Mouse (Mus musculus) neural tube, embryonic 13.5 days (tissue): Measurements from ENCODE around the gene Adam30. TPM values are rescaled to one million over a fixed set of nuclear protein-coding genes. Genes with fewer than 3 reads are reported as not detected.
A peak's percentile ranks its signal among the peaks of the same experiment; 100 is the strongest.

Source experiments
- ATAC-seq: fragments of 200-750 bp; cut with Nextera tagmentation; 2 replicates; pipeline ENCODE4 v1.8.0; 2017; ENCODE audit warnings: low read depth, mild to moderate bottlenecking, moderate TSS enrichment, moderate library complexity
- H3K27ac ChIP-seq: fragments of 300-500 bp; sonication (generic); replicated peaks from 2 replicates; pipeline ENCODE4 v1.5.1; 2015; ENCODE audit warnings: moderate library complexity, mild to moderate bottlenecking, inconsistent platforms
- H3K27me3 ChIP-seq: fragments of 300-500 bp; sonication (generic); 2 replicates; pipeline ENCODE4 v1.6.1; 2015; ENCODE audit warnings: mild to moderate bottlenecking, inconsistent platforms
- H3K36me3 ChIP-seq: fragments of 300-500 bp; sonication (generic); 2 replicates; pipeline ENCODE4 v1.6.1; 2015; ENCODE audit warnings: mild to moderate bottlenecking, inconsistent platforms
- H3K4me1 ChIP-seq: fragments of 300-500 bp; sonication (generic); replicated peaks from 2 replicates; pipeline ENCODE4 v1.6.1; 2015; ENCODE audit warnings: inconsistent platforms
- H3K4me2 ChIP-seq: fragments of 300-500 bp; sonication (generic); 2 replicates; pipeline ENCODE4 v1.6.1; 2015; ENCODE audit warnings: inconsistent platforms, mild to moderate bottlenecking, moderate library complexity
- H3K4me3 ChIP-seq: fragments of 300-500 bp; sonication (generic); 2 replicates; pipeline ENCODE4 v1.5.1; 2015; ENCODE audit warnings: mild to moderate bottlenecking, inconsistent platforms
- H3K9ac ChIP-seq: fragments of 300-500 bp; sonication (generic); 2 replicates; pipeline ENCODE4 v1.6.1; 2015; ENCODE audit warnings: moderate library complexity, mild to moderate bottlenecking, inconsistent platforms
- H3K9me3 ChIP-seq: fragments of 300-500 bp; sonication (generic); 2 replicates; pipeline ENCODE4 v1.6.1; 2016; ENCODE audit warnings: inconsistent platforms
- WGBS: fragments of 180-500 bp; shearing (Covaris S2); methylation state at CpG from one replicate; pipeline ENCODE4 v1.1.7; 2015; 5-methylcytosine and 5-hydroxymethylcytosine counted together
- polyA plus RNA-seq: library from polyadenylated mRNA; unstranded; fragments of >200 nt; fragmentation: Nextera tagmentation; extraction: Ambion mirVana; gene quantifications from 2 replicates; pipeline ENCODE4 v1.2.1, GENCODE M21; 2015

Adam30 gene
- polyA plus RNA-seq, 1 experiment from 2014 or later = not detected

DNA sequence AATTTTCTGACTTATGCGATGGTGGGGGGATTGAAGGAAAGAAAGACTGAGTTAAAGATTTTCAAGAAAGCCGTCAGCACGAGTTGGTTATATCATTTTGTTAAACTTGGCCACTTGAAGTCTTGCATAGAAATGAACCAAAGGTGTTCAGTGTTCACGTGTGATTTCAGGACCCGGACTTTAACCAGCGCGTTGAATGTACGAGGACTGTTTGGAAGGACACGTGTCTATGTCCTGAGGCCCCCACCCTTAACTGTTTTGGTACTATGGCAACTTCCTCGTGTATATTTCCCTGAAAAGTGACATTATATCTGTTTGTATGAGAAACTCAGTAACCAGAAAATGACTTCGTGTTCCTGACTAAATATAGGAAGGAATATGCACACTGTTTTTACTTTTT is 10.5 kb upstream of the Adam30 start:
- Histone ChIP-seq H3K4me2 (no peak overlapping the region), H3K9ac (no peak overlapping the region), H3K27ac (no peak overlapping the region), H3K36me3 (peaks cover 39% of the 10 kb centered on the region), H3K27me3 (no peaks in the 10 kb centered on the region), H3K9me3 (no peaks in the 10 kb centered on the region), H3K4me3 (no peak overlapping the region), H3K4me1 (no peaks in the 10 kb centered on the region)
- ATAC-seq = no peak
- WGBS = 94% methylated on average over 11 of the region's 11 CpGs

DNA sequence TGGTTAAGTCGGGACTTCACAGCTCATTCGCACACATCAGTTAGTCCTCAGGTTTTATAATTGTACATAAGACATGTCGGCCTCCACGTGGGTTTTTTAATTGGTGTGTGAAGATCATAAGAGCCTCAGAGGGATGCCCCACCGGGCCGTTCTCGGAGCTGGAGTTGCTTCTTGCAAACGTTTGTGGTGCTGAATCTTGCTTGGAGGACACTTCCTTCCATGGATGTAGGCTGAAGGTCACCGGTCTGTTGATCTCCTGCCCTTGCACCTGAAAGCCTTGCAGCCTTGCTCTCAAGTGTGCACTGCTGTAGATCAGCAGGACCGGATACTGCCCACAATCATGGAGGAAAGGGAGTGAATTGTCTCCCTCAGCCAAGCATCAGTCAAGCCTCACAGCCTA is 9.4 kb upstream of the Adam30 start:
- Histone ChIP-seq H3K4me3 (no peak overlapping the region), H3K27me3 (no peaks in the 10 kb centered on the region), H3K4me2 (no peak overlapping the region), H3K4me1 (no peaks in the 10 kb centered on the region), H3K36me3 (peaks cover 32% of the 10 kb centered on the region), H3K9me3 (no peaks in the 10 kb centered on the region), H3K9ac (no peak overlapping the region), H3K27ac (0 out of 2 replicates have a peak overlapping the region, but pooled peaks have one; percentile 39)
- no peak for ATAC-seq
- WGBS = 79% methylated on average over 10 of the region's 10 CpGs

DNA sequence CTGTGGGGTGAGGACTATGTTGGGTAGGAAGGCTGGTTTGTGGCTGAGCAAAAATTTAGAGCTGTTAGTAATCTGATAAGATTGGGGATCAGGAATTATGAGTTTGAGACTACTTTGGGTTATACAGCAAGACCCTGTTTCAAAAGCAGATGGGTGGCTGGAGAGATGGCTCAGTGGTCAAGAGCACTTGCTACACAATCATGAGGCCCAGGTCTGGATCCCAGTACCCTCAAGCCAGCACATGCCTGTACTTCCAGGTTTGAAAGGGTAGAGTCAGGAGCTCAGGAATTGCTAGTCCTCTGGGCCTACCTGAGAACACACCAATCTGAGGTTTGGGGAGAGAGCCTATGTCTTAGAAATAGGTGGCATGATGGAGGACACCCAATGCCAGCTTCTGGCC is 7.0 kb upstream of the Adam30 start:
- H3K27ac ChIP-seq = no peak overlapping the region
- no peak overlapping the region for H3K9ac ChIP-seq
- no peaks in the 10 kb centered on the region for H3K9me3 ChIP-seq
- no peak overlapping the region for H3K4me2 ChIP-seq
- H3K27me3 ChIP-seq = no peaks in the 10 kb centered on the region
- 0 out of 2 replicates have a peak, but pooled peaks cover 7% of the 10 kb centered on the region for H3K36me3 ChIP-seq
- ATAC-seq = no peak
- no peaks in the 10 kb centered on the region for H3K4me1 ChIP-seq
- H3K4me3 ChIP-seq = no peak overlapping the region

DNA sequence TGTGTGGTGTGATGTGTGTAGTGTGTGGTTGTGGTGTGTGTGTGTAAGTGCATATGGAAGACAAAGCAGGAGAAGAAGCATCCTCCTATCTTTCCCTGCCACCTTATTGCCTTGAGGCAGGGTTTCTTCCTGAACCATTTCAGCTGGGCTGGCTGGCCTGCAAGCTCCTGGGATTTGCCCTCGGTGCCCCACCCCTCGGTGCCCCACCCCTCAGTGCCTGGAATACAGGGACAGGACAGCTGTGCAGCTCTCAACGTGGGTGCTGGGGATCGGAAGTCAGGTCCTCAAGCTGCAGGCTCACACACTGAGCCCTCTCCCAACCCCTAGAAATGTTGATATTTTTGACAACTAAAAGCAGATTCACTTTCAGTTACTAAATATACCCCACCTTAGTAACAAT is 4.3 kb upstream of the Adam30 start:
- 45% methylated on average over 4 of the region's 4 CpGs for WGBS
- ATAC-seq = no peak
- H3K27ac ChIP-seq = no peak overlapping the region
- H3K4me2 ChIP-seq = no peak overlapping the region
- no peaks in the 10 kb centered on the region for H3K9me3 ChIP-seq
- H3K9ac ChIP-seq = no peak overlapping the region
- H3K36me3 ChIP-seq = no peaks in the 10 kb centered on the region
- H3K27me3 ChIP-seq = no peaks in the 10 kb centered on the region
- H3K4me3 ChIP-seq = no peak overlapping the region
- no peaks in the 10 kb centered on the region for H3K4me1 ChIP-seq

DNA sequence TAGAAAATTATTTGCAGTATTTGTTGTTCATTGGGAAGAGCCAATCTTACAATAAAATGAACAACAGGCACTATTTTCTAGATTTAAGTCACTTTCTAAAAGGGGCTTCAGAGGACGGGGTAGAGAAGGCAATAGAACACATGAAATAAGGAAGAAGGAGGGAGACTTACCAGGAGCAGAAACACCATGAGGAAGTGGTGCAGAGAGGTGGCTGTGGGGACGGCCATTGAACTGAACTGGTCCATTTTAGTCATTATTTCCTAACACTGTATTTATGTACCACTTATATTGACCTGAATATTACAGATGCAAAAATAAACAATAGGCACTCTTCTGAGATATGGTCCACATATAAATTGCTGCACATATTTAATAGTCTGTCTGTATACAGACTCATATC is 3.4 kb upstream of the Adam30 start:
- no peak overlapping the region for H3K4me2 ChIP-seq
- ATAC-seq = no peak
- WGBS = 87% methylated on average over 2 of the region's 2 CpGs
- H3K4me3 ChIP-seq = no peak overlapping the region
- no peaks in the 10 kb centered on the region for H3K36me3 ChIP-seq
- H3K9me3 ChIP-seq = no peaks in the 10 kb centered on the region
- H3K4me1 ChIP-seq = no peaks in the 10 kb centered on the region
- no peaks in the 10 kb centered on the region for H3K27me3 ChIP-seq
- H3K9ac ChIP-seq = no peak overlapping the region
- no peak overlapping the region for H3K27ac ChIP-seq

DNA sequence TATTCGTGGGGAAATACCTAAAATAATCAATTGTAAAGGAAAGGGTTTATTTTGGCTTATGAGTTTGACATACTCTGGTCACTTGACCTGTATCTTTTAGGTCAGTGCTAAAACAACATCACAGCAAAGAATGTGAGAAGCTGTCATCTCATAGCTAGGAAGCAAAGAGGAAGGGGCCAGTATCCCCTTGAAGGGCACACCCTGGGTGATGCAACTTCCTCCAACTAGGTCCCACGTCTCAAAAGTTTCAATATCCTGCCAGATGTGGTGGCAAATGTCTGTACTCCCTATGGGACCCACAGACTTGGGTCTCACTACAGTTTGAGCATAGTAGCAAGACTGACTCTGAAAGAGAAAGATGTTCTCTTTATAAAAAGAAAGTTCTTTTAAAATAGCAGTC is 2.8 kb upstream of the Adam30 start:
- ATAC-seq = no peak
- Histone ChIP-seq H3K36me3 (no peaks in the 10 kb centered on the region), H3K27ac (no peak overlapping the region), H3K4me1 (no peaks in the 10 kb centered on the region), H3K9ac (no peak overlapping the region), H3K27me3 (no peaks in the 10 kb centered on the region), H3K4me3 (no peak overlapping the region), H3K4me2 (no peak overlapping the region), H3K9me3 (no peaks in the 10 kb centered on the region)
- 61% methylated on average over 2 of the region's 2 CpGs for WGBS

DNA sequence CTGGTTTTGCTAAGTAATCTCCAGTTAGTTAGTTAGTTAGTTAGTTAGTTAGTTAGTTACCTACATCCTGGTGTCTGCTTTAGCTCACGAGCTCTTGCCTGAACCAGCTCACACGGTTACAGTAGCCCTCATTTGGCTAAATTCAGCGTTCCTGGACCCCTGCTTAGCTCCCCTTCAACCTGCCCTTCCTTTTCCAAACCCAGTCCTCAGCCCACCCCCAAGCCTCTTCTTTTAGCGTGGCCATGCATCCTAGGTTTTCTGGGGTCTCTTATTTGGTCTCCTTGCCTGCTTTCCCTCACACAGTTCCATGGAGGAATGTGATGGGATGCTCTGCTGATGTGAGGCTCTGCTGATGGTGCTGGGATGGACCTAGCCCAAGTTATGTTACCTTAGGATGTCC is 1.8 kb upstream of the Adam30 start:
- Histone ChIP-seq H3K27ac (no peak overlapping the region), H3K9me3 (no peaks in the 10 kb centered on the region), H3K4me2 (no peak overlapping the region), H3K9ac (no peak overlapping the region), H3K27me3 (no peaks in the 10 kb centered on the region), H3K4me3 (no peak overlapping the region), H3K36me3 (no peaks in the 10 kb centered on the region), H3K4me1 (no peaks in the 10 kb centered on the region)
- WGBS = 79% methylated on average over 4 of the region's 4 CpGs
- no peak for ATAC-seq

DNA sequence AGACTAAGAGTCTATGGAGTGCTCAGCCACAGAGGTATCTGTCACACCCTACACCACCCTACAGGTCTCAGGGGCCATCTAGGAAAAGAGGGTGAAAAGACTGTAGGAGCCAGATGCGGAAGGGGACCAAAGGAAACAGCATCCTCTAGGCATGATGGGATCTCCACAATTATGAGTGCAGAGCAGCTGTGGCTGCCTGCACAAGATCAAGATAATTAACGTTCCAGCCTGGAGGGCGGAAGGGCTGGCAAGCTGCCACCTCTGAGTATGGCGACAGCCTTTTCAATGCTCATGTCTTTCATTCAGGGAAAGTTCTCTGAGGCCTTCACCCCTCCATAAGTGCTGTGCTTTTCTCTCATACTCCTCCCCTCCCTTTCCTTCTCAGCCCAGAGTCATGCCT is 1.1 kb upstream of the Adam30 start:
- H3K9ac ChIP-seq = no peak overlapping the region
- ATAC-seq = peak; percentile 27; the same call in 1 of the 2 replicates
- no peaks in the 10 kb centered on the region for H3K36me3 ChIP-seq
- no peaks in the 10 kb centered on the region for H3K9me3 ChIP-seq
- no peak overlapping the region for H3K4me3 ChIP-seq
- no peak overlapping the region for H3K27ac ChIP-seq
- WGBS = 16% methylated on average over 4 of the region's 4 CpGs
- no peak overlapping the region for H3K4me2 ChIP-seq
- H3K4me1 ChIP-seq = no peaks in the 10 kb centered on the region
- no peaks in the 10 kb centered on the region for H3K27me3 ChIP-seq

DNA sequence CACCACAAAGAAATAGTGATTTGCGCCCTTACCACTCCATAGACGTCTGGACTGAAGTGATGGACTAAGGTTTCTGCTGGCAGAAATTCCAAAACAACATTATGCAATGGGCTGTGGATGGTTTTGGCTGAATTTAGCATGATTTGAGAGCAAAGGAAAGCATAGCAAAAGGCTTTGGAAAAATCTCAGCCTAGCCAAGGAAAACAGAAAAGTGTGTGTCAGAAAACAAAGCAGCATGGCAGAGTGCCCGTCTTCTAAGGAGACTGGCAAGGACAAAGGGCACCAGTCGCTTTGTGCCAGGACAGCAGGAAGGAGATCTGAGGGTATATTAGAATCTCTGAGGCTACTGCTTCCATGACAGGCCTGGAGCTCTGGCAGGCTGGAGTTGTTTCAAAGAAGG is 17.9 kb downstream of the Adam30 start:
- Histone ChIP-seq H3K36me3 (no peaks in the 10 kb centered on the region), H3K9me3 (0 out of 2 replicates have a peak, but pooled peaks cover 4% of the 10 kb centered on the region), H3K27me3 (no peaks in the 10 kb centered on the region), H3K4me3 (no peak overlapping the region), H3K9ac (no peak overlapping the region), H3K4me2 (no peak overlapping the region), H3K4me1 (no peaks in the 10 kb centered on the region), H3K27ac (no peak overlapping the region)
- WGBS = 83% methylated on average over 4 of the region's 4 CpGs
- ATAC-seq = no peak

DNA sequence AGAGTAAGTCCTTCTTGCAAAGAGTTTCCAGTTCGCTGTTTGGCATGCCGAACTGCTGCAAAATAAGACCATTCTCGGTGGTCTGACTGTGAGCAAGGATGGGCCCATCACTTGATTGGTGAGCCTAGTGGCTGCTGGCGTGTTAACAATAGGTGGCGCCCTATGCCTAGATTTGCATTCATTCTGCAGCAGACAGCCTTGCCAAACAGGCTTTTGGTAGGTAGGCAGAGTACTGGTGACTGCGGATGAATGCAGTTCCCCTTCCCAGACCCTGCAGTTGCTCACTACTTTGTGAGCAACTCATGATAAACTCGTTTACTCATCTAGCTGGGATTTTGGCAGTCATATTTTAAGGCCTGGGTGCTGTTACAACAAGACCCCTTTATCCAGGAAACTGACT is 20.4 kb downstream of the Adam30 start:
- 27% methylated on average over 7 of the region's 7 CpGs for WGBS
- H3K4me2 ChIP-seq = no peak overlapping the region
- no peaks in the 10 kb centered on the region for H3K36me3 ChIP-seq
- no peak overlapping the region for H3K9ac ChIP-seq
- no peaks in the 10 kb centered on the region for H3K9me3 ChIP-seq
- H3K4me1 ChIP-seq = no peaks in the 10 kb centered on the region
- ATAC-seq = no peak
- no peak overlapping the region for H3K27ac ChIP-seq
- no peak overlapping the region for H3K4me3 ChIP-seq
- H3K27me3 ChIP-seq = no peaks in the 10 kb centered on the region

DNA sequence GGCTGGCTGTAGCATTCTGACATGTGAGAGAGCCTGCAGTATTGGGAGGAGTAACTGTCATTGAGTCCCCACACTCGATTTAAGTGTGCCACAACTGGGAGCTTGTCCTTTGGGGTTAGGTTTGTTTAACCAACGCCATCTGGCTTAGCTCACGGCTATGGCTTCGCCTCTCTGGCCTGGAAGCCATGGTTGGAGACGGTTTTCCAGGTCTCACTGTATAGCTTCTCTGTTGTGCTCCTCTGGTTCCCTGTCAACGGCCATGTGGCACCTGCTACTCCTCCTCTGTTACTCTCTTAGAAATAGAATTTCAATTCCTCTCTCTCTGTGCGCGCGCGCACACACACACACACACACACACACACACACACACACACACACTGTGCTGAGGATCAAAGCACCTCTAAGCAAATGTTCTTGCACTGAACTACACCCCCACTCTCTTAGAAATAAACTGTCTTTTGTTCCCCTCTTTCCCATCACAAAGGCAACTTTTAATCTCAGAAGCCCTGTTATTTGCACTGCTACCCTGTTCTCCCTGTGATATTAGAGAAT is 24.8 kb downstream of the Adam30 start:
- Histone ChIP-seq H3K27ac (no peak overlapping the region), H3K9me3 (no peaks in the 10 kb centered on the region), H3K36me3 (no peaks in the 10 kb centered on the region), H3K9ac (no peak overlapping the region), H3K4me3 (no peak overlapping the region), H3K4me2 (no peak overlapping the region), H3K4me1 (no peaks in the 10 kb centered on the region), H3K27me3 (no peaks in the 10 kb centered on the region)
- WGBS = 55% methylated on average over 10 of the region's 10 CpGs
- ATAC-seq = no peak

DNA sequence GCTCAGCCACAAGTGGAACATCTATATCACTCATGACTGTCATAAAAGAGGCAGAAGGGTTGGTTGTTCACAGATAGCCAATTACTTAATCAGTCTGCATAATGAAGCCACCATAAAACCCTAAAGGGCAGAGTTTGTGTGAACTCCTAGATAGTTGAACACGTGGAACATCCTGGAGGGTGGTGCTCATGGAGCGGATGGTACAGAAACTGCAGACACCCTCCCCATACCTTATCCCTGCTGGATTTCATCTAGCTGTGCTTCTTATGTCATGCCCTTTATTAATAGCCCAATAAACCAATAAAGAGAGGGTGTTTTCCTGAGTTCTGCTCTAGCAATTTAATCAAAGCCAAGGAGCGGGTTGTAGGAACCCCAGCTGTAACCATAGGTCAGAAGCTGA is 27.3 kb downstream of the Adam30 start:
- H3K9ac ChIP-seq = no peak overlapping the region
- H3K9me3 ChIP-seq = no peaks in the 10 kb centered on the region
- H3K36me3 ChIP-seq = no peaks in the 10 kb centered on the region
- H3K4me3 ChIP-seq = no peak overlapping the region
- H3K27ac ChIP-seq = no peak overlapping the region
- no peak overlapping the region for H3K4me2 ChIP-seq
- no peak for ATAC-seq
- H3K4me1 ChIP-seq = no peaks in the 10 kb centered on the region
- H3K27me3 ChIP-seq = no peaks in the 10 kb centered on the region
- WGBS = 93% methylated on average over 3 of the region's 3 CpGs

DNA sequence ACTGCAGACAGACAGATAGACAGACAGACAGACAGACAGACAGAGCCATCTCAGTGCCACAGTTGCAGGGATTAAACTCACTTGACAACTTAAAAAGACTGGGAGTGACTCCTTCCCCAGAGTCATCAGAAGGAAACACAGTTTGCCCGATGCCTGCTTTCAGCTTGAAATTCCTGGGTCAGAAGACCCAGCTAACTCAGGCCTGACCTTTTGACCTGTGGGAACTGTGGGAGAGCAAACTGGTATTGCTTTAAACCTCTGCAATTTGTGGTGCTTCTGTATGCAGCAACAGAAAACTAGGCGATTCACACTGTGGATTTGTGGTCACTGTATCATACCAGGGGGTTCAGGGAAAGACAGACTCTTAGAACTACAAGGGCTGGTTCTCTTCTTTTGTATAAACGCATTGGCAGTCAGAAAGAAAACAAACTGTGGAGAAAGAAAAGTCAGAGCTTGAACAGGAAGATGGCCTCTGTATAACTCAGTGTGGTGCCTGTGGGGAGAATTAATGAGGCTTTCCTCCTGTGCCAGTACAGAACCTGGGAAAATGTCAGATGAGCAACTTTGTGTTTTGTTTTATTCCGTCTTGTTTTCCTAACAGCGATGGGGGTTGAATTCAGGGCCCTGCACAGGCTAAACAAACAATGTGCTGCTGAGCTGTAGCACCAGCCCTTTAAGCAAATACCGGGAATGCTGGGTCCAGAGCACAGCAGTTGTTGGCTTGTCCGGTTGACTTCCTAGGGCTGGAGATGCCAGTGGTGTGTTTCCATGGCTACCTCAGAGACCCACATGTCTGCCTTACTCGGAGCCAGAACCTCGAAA is 37.5 kb downstream of the Adam30 start:
- no peak overlapping the region for H3K9ac ChIP-seq
- no peaks in the 10 kb centered on the region for H3K36me3 ChIP-seq
- WGBS = 8% methylated on average over 9 of the region's 9 CpGs
- H3K4me1 ChIP-seq = peaks cover 13% of the 10 kb centered on the region
- H3K4me2 ChIP-seq = no peak overlapping the region
- H3K27ac ChIP-seq = 0 out of 2 replicates have a peak overlapping the region, but pooled peaks have one; percentile 23
- ATAC-seq = peak; percentile 72
- no peaks in the 10 kb centered on the region for H3K9me3 ChIP-seq
- H3K27me3 ChIP-seq = no peaks in the 10 kb centered on the region
- H3K4me3 ChIP-seq = no peak overlapping the region
